Mouse (Mus musculus) cerebral cortex, adult 2 months (tissue): ENCODE results near the gene Frmd4b.

ENCODE experiments used
- WGBS: fragments of 180-500 bp; shearing (Covaris S2); methylation state at CpG from one replicate; pipeline ENCODE4 v1.1.7; 2018; 5-methylcytosine and 5-hydroxymethylcytosine counted together

The Frmd4b gene

GRCm38 (mm10) chr6:97252086-97252485, 365.3 kb downstream of the Frmd4b start:
- 37% methylated on average over 5 of the region's 5 CpGs for WGBS

- WGBS: 34% methylated on average over 6 of the region's 6 CpGs
These were observed 366.4 kb downstream of the Frmd4b start for GRCm38 (mm10) chr6:97250966-97251365.

GRCm38 (mm10) chr6:97242522-97242921, 374.8 kb downstream of the Frmd4b start:
- 96% methylated on average over 4 of the region's 4 CpGs for WGBS

- 89% methylated on average over 5 of the region's 5 CpGs for WGBS
These were observed 377.2 kb downstream of the Frmd4b start for GRCm38 (mm10) chr6:97240092-97240491.

- 97% methylated on average over 6 of the region's 6 CpGs for WGBS
These were observed 378.0 kb downstream of the Frmd4b start for GRCm38 (mm10) chr6:97239360-97239759.
